Mouse (Mus musculus): Measurements from ENCODE around the gene Lyst. TPM values are rescaled to one million over a fixed set of nuclear protein-coding genes. Genes with fewer than 3 reads are reported as not detected.
"Not testable (repeated sequence)": the region's sequence is repeated elsewhere in the genome, so short reads cannot be mapped to it uniquely, and the experiment has no call there.

Gene Lyst
- total RNA-seq, 2 experiments from 2014 or later = 13.1 to 14.5 TPM

- peak; percentile 3 for DNase-seq
Observed at GRCm38 (mm10) chr13:13783296-13783695, 193.1 kb downstream of the Lyst start.

- DNase-seq = peak; percentile 21
Observed at GRCm38 (mm10) chr13:13783894-13784419, 193.8 kb downstream of the Lyst start, which contains the start of gene Gng4. Gene Gng4 (plus strand): TSS chr13:13784059.

- DNase-seq = no peak
Observed at GRCm38 (mm10) chr13:13784420-13784936, 194.3 kb downstream of the Lyst start.

DNA sequence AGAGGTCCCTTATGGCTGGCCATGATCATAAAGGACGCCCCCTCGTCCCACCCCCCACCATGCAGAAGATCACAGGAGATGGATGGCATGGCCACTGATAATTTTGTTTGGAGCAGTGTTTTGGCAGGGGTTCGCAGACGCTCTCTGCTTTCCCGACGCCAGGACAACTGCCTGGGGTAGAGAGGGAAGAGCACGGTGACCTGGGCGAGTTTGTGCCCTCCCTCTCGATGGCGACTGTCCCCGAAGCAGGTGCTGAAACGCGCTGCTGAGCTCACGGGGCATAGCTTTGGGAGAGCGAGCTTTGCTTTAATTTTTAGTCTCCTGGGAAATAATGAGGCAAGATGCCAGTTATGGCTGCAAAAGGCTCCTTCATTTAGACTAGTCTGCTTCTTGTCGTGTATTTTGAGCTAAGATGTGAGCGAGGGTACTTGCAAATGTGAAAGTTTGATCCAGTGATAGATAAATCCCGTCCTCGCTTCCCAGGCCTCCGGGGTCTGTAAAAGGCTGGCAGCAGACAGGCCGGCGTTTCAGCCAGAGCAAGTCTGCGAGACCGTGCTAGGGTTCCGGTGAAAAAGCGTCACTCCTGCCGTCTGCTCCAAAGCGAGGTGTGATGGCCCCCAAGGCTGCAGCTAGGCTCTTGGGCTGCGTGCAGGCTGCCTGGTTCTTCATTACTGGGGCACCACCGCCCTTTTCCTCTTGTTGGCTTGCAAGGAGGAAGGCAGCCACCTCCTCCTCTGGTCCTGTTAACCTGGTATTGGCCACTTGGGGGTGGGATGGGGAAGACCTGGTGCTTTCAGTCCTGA, 195.0 kb downstream of the Lyst start:
- DNase-seq = peak; percentile 43

DNA sequence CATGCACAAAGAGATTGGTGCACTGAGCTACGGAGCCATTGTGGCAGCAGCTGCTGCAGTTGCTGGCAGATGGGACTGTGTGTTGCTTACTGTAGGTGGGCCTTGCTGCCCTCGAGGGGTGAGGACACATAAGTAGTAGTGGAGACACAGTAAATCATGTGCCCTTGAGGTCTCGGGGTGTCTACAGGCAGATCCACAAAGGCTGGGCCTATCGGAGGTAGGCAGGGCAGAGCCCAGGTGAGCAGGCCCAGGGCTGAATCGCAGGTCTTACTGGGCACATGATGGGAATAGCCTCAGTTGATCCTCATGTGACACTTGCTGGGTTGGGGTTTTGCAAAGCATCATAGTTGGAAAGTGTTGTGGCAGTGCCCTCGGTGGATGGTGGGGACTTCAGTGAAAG, 196.8 kb downstream of the Lyst start:
- DNase-seq = no peak

- DNase-seq = no peak
Observed at GRCm38 (mm10) chr13:13788070-13788469, 197.9 kb downstream of the Lyst start.

DNA sequence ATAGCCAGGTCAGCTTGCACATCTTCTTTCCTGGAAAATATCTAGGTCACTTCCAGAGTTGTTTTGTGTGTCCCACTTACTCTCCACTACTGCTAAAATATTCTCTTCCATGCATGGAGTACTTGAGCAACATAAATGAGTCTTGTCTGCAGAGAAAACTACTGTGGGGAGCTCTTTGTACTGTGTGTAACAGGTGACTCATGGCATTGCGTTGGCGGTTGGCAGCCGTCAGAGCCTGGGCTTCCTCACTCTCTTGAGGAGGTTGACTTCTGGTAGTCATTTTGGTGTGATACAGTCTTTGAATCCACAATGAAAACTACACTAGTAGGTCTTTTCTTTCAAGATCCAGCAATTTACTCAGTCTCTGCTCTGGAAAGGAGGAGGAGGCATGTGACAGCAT, 201.8 kb downstream of the Lyst start:
- no peak for DNase-seq

DNA sequence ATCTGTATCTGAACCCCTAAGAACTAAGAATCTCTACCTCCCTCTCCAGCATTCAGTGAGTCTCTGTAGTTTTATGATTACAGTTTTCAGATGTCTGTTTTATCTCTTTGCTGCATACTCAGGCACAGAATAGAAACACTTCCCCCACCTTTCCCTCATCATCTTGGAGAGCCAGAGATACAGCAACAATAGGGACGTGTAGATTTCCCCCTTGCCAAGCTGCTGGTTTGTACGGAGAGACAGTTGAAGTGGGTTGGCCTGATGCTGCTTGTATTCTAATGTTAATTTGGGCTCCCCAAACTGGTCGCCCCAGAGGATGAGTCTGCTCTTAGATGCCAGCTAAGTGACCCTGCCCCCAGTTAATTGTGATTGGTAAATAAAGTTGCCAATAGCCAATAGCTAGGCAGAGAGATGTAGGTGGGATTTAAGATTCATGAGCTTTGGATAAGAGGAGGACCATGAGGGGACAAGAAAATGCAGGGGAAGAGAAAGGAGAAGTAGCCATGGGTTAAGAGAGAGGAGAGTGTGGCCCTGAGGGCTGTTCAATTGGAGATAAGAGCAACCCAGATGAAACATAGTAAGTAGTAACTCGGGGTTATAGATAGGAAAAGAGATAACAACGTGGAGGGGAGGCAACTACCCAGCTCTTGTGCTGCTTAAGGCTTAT, 205.1 kb downstream of the Lyst start:
- no peak for DNase-seq

DNA sequence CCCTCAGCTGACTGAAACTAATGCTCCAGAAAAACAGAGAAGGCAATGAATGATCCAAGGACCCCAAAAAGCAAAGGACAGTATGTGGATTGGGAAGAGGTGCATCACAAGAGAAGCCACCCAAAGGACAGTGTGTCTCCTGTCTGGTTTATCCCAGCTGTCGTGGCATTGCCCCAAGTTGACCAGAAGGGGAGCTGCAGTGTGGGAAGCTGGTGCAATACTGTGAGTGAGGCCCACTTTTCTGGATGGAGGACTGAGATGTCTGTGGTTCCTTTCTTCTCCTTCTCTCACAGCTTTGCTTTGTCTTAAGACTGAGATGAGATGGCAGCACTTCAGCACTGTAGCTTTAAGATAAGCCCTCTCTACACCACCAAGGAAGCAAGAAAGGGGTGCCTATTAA, 205.9 kb downstream of the Lyst start:
- DNase-seq = no peak

DNA sequence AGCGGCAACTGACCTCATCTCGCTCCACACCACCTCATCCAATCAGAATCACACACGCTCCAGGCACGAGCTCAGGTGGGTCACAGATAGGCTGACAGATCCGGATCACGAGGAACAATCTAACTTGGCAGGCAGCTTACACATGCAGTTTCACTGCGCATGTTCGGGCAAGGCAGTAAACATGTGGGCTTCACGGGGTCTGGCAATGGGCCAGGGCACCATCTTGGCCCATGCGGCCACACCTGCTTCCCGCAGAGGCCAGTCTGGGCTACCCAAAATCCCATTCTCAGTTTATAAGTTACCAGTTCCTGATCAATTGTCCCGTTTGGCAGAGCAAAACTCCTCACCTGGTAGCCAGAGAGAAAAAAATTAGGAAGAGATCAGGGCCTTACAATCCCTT, 207.6 kb downstream of the Lyst start:
- DNase-seq = not testable (repeated sequence)

- no peak for DNase-seq
Observed at GRCm38 (mm10) chr13:13798775-13799174, 208.6 kb downstream of the Lyst start.

DNA sequence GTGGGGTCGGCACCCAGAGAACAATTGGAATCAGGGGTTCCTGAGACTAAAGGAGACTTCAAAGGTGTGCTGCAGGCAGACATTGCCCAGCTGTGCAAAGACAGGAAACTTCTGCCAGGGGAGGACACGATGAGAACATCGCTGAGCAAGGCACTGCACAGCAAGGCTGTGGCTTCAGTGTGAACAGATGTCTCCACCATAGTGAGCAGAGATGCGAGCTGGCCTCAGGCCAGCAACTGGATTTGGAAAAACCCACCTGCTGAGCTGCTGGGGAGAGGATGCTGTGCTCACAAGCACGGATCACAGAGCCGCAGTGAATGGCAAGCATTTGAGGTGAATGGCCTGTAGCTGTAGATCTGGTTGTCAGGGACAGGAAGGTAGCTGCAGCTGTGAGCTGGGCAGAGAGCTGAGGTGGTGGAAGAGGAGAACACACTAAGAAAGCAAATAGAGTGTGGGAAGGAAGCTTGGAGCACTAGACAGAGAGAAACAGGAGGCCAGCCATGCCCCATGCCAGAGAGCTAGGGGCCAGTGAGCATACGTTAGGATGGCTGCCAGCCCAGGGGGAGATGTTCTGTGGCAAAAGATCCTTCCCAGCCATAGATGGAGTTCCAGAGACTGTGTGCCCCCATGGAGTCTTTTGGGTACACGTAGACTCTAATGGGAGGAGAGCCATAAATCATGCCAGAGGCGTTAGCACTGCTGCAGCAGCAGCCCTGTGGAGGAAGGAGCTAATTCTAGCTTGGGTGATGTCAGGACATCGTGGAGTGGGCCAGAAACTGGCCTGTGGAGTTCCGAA, 218.3 kb downstream of the Lyst start:
- DNase-seq = no peak

DNA sequence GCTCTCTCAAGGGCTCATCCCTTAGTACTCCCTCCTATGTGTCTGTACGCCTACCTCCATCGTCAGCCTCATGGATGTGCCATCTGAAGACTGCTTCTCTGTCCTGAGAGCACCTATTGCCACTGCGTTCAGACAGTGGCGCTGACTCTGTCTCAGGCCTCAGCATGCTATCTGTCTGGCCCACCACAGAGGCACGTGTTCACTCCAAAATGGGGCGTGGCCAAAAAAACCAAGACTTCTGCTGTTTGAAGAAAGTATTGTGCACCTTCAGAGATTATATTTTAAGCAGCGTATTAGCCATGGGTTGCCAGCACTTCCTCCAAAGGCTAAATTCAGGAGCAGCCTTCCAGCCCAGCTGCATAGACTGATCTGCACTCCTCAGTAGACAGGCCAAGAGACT, 220.7 kb downstream of the Lyst start:
- no peak for DNase-seq

DNA sequence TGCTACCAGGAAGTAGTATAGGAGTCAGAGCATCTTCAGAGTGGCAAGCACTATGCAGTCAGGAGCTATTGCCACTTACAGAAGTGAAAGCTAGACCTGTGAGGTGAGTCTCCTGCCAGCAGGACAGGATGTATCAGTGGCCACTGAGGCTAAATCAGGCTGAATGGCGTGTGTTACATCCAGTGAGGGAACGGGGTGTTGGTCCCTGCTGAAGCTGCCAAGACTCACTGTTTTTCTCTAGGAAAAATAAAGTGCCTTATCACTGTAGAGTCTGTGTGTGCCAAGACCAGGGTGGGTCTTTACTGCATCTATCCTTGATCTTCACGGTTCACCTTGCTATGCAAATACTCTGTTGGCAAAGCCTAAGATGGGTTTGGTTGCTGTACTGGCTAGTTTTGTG, 228.5 kb downstream of the Lyst start:
- DNase-seq = no peak

- no peak for DNase-seq
Observed at GRCm38 (mm10) chr13:13820234-13821123, 230.3 kb downstream of the Lyst start.

- no peak for DNase-seq
Observed at GRCm38 (mm10) chr13:13824946-13825345, 234.7 kb downstream of the Lyst start.

DNA sequence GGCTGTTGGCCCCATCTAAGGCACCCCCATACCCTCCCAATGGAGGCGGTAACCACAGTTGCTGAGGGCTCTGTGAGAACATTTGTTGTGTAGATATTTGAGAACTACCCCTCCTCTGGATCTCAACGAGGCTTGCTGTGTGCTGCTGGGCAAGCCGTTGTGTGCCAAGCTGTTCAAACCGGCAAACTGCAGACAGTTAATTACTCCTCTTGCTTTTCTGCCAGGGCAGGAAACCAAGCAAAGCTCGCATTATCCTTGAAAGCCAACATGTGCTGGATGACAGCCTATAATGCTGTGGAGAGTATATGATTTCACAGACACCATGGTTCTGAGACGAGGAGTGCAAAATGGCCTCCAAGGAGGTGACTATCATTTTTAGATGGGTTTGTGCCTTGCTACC, 236.3 kb downstream of the Lyst start:
- DNase-seq = no peak

DNA sequence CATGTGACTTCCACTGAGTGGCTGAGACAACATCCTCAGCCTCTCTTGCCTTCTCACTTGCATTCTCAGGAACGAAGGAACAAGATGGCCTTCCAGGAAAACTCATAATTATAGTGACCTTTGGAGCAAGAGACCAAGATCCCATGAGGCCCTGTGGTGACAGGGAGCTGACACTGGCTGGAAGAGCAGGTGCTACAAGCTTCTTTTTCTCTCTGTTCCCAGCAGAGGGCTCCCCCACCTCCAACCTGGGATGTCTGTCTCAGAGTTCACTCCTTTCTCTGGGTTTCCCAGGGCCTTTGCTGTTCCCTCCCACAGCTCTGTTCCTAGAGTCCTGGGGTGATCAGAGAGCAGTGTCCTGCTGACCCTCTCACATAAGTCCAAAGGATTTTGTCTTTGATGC, 237.9 kb downstream of the Lyst start:
- DNase-seq = no peak
